Mouse (Mus musculus): ENCODE measurements around the gene Zbtb18. TPM values are rescaled to one million over a fixed set of nuclear protein-coding genes. Genes with fewer than 3 reads are reported as not detected.

Gene Zbtb18
- polyA plus RNA-seq, 1 experiment from 2014 or later = 2.5 TPM

Other genes starting within 250 kb of the Zbtb18 start
- 5.9 and 6.0 TPM in 2 replicates for gene Akt3, start 184.1 kb upstream of the Zbtb18 start, polyA plus RNA-seq (2014; fragmentation: Nextera tagmentation; extraction: Ambion mirVana)

Measured in heart, embryonic 14.5 days (tissue).